Mouse (Mus musculus): ENCODE data around the gene Elovl6. TPM values are rescaled to one million over a fixed set of nuclear protein-coding genes. Genes with fewer than 3 reads are reported as not detected.

Gene Elovl6
- polyA plus RNA-seq, 1 experiment from 2014 or later, result 34.2 TPM

DNA sequence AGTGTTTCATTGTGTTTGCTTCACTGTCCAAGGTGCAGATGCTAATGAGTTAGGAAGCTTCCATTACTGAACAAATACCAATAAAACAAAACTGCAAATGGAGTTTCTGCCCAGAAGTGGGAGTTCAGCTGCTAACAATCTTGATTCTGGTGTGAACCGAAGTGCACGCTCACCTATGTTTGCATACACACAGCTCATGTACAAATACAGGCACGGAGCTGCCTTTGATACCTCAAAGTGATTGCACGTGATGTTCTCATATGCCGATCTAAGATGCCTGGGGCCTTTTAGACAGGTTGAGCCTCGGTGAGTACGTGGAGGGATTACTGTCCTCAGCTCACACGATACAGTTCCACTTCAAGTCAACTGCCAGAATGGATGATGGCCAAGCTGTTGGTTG is 55.8 kb downstream of the Elovl6 start:
- Histone ChIP-seq H3K27me3 (ENCODE audit: insufficient read depth, low read length) (no peaks in the 10 kb centered on the region), H3K36me3 (ENCODE audit: insufficient read depth, low read length) (no peaks in the 10 kb centered on the region; the same call in 1 of the 2 replicates), H3K4me1 (replicated peaks; ENCODE audit: insufficient read depth, low read length) (no peaks in the 10 kb centered on the region), H3K27ac (no peak overlapping the region), H3K9me3 (replicated peaks; ENCODE audit: low read length) (no peaks in the 10 kb centered on the region), H3K9ac (ENCODE audit: low read depth, low read length) (no peak overlapping the region), H3K4me2 (ENCODE audit: low read length) (no peak overlapping the region), H3K4me3 (replicated peaks; ENCODE audit: low read depth, low read length) (no peak overlapping the region)
- no peak for DNase-seq (ENCODE audit: low spot score)
- 90% methylated on average over 8 of the region's 8 CpGs for WGBS
- no peak for ATAC-seq (replicated peaks; ENCODE audit: low FRiP score, low read depth)
- no peak for TF ChIP-seq CTCF (IDR thresholded peaks at IDR 0.05; ENCODE audit: low read depth)

DNA sequence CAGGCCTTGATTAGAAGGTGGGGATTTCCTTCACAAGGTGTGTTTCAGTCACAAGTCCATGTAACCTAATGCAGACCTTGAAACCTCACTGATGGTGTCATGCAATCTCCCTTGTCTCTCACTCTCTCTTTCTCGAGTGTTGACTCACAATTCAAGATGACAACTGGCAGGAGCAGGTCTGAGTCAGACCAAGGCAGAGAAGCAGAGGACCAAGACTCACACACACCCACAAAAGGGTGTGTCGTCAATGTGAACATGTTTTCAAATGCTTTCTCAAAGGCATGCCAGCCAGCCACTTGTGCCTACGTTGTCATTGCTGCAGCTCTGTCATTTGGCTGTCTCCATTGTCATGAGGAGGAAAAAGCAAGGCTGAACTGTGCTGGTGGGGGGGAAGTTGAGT is 56.6 kb downstream of the Elovl6 start:
- Histone ChIP-seq H3K9ac (ENCODE audit: low read depth, low read length) (no peak overlapping the region), H3K4me1 (replicated peaks; ENCODE audit: insufficient read depth, low read length) (no peaks in the 10 kb centered on the region; the same call in 1 of the 2 replicates), H3K9me3 (replicated peaks; ENCODE audit: low read length) (no peaks in the 10 kb centered on the region), H3K27me3 (ENCODE audit: insufficient read depth, low read length) (no peaks in the 10 kb centered on the region), H3K4me3 (replicated peaks; ENCODE audit: low read depth, low read length) (no peak overlapping the region), H3K36me3 (ENCODE audit: insufficient read depth, low read length) (no peaks in the 10 kb centered on the region; the same call in 1 of the 2 replicates), H3K4me2 (ENCODE audit: low read length) (no peak overlapping the region), H3K27ac (no peak overlapping the region)
- 71% methylated on average over 3 of the region's 3 CpGs for WGBS
- TF ChIP-seq CTCF (IDR thresholded peaks at IDR 0.05; ENCODE audit: low read depth), result no peak
- DNase-seq (ENCODE audit: low spot score) (no peak), ATAC-seq (replicated peaks; ENCODE audit: low FRiP score, low read depth) (no peak)

DNA sequence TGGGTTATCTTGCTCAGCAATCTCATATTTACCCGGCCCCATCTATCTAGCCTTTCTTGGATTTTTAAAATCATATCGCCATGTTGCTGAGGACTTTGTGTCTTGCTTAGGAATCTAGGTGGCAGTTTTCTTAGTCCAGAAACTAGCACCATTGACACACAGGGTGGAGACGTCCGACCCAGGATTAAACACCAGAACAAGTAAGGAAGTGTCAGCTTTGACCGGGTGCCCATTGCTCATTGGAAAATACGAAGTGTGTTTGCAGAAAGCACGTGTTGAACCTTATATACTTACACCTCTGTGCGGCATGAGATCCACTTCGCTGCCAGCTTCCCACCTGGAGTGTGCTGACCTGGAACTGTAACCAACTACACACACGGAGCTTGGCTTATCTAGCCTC is 57.5 kb downstream of the Elovl6 start:
- H3K4me3 ChIP-seq (replicated peaks; ENCODE audit: low read depth, low read length), result no peak overlapping the region
- DNase-seq (ENCODE audit: low spot score), result no peak
- no peak overlapping the region for H3K9ac ChIP-seq (ENCODE audit: low read depth, low read length)
- WGBS, result 85% methylated on average over 10 of the region's 10 CpGs
- TF ChIP-seq CTCF (IDR thresholded peaks at IDR 0.05; ENCODE audit: low read depth), result no peak
- ATAC-seq (replicated peaks; ENCODE audit: low FRiP score, low read depth), result no peak
- no peaks in the 10 kb centered on the region for H3K36me3 ChIP-seq (ENCODE audit: insufficient read depth, low read length)
- no peaks in the 10 kb centered on the region; the same call in 1 of the 2 replicates for H3K4me1 ChIP-seq (replicated peaks; ENCODE audit: insufficient read depth, low read length)
- H3K4me2 ChIP-seq (ENCODE audit: low read length), result no peak overlapping the region
- no peak overlapping the region for H3K27ac ChIP-seq
- H3K9me3 ChIP-seq (replicated peaks; ENCODE audit: low read length), result no peaks in the 10 kb centered on the region
- no peaks in the 10 kb centered on the region for H3K27me3 ChIP-seq (ENCODE audit: insufficient read depth, low read length)

DNA sequence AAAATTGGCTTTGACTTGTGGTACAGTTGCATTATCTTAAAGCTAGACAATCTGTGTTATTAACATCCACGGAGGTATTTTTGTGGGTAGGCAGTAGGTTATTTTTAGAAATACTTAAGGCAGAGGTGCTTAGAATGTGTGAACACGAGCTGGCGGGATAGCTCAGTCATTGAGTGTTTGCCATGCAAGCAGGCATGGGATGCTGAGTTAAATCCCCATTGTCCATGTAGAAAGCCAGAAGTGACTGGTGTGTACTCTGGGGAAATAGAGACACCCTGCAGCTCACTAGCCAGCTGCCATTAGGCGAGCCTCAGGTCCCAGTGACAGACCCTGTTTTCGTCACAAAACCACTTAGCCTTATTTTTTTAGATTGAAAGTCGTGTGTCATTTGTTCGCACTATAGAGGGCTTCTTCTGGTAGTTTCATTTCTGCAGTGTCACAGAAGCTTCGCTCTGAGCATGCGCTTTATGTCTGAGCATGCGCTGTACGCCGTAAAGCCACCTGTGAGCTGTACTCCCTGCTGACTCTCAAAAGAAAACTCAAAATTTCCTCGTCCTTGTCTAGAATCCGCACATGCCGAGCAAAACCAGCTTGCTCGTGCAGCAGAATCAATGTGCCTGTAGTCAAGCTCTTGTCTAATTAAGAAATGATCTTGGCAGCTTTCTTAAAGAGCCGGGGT is 58.5 kb downstream of the Elovl6 start:
- Histone ChIP-seq H3K36me3 (ENCODE audit: insufficient read depth, low read length) (no peaks in the 10 kb centered on the region), H3K27ac (no peak overlapping the region)

DNA sequence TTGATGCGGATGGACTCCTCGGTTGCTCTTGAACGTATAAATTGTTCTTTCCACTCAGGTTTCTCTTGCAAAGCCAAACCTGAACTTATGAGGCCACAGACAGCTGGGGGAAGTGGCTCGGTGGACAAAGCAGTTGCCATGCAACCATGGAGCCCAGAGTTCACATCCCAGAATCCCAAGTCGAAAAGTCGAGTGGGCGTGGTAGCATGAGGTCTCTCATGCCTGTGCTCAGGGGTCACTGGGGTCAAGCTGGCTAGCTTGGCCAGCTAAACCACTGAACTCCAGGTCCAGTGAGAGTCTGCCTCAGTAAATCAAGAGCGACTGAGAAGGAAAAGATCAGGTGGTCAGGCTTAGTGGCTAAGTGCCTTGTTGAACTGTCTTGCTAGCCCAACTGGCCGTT is 59.1 kb downstream of the Elovl6 start:
- ATAC-seq (replicated peaks; ENCODE audit: low FRiP score, low read depth) (peak; percentile 76; the same call in 1 of the 2 replicates), DNase-seq (ENCODE audit: low spot score) (no peak)
- Histone ChIP-seq H3K27me3 (ENCODE audit: insufficient read depth, low read length) (no peaks in the 10 kb centered on the region), H3K9me3 (replicated peaks; ENCODE audit: low read length) (no peaks in the 10 kb centered on the region), H3K4me1 (replicated peaks; ENCODE audit: insufficient read depth, low read length) (no peaks in the 10 kb centered on the region; the same call in 1 of the 2 replicates), H3K27ac (no peak overlapping the region), H3K9ac (ENCODE audit: low read depth, low read length) (no peak overlapping the region), H3K4me3 (replicated peaks; ENCODE audit: low read depth, low read length) (no peak overlapping the region), H3K36me3 (ENCODE audit: insufficient read depth, low read length) (no peaks in the 10 kb centered on the region), H3K4me2 (ENCODE audit: low read length) (no peak overlapping the region)
- WGBS, result 54% methylated on average over 9 of the region's 9 CpGs
- no peak for TF ChIP-seq CTCF (IDR thresholded peaks at IDR 0.05; ENCODE audit: low read depth)

More for the DNA sequence above, 58.5 kb downstream of the Elovl6 start:
- Histone ChIP-seq H3K4me3 (replicated peaks; ENCODE audit: low read depth, low read length) (no peak overlapping the region), H3K4me2 (ENCODE audit: low read length) (no peak overlapping the region), H3K27me3 (ENCODE audit: insufficient read depth, low read length) (no peaks in the 10 kb centered on the region), H3K9me3 (replicated peaks; ENCODE audit: low read length) (no peaks in the 10 kb centered on the region), H3K9ac (ENCODE audit: low read depth, low read length) (no peak overlapping the region), H3K4me1 (replicated peaks; ENCODE audit: insufficient read depth, low read length) (no peaks in the 10 kb centered on the region; the same call in 1 of the 2 replicates)
- no peak for TF ChIP-seq CTCF (IDR thresholded peaks at IDR 0.05; ENCODE audit: low read depth)
- ATAC-seq (replicated peaks; ENCODE audit: low FRiP score, low read depth) (no peak), DNase-seq (ENCODE audit: low spot score) (no peak)
- 77% methylated on average over 17 of the region's 17 CpGs for WGBS

DNA sequence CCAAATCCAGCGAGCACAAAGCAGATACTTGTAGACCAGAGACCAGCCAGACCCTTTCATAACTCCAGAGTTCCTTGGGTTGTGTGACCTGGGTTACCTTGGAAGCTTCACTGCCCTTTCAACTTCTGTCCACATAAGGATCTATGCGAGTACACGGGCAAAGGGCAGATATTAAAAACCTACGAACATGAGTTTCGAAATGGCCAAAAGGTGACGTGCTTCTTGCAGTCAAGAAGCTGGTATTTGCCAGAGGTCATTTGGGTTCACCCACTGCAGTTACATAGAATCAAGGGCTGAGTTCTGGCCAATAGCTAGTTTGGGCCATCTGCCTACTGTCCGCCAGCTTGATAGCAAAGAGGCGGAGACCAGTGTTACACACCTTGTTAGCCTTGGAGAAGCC is 59.6 kb downstream of the Elovl6 start:
- no peaks in the 10 kb centered on the region for H3K36me3 ChIP-seq (ENCODE audit: insufficient read depth, low read length)
- no peaks in the 10 kb centered on the region for H3K27me3 ChIP-seq (ENCODE audit: insufficient read depth, low read length)
- no peaks in the 10 kb centered on the region for H3K9me3 ChIP-seq (replicated peaks; ENCODE audit: low read length)
- TF ChIP-seq CTCF (IDR thresholded peaks at IDR 0.05; ENCODE audit: low read depth), result no peak
- H3K4me2 ChIP-seq (ENCODE audit: low read length), result no peak overlapping the region
- H3K4me3 ChIP-seq (replicated peaks; ENCODE audit: low read depth, low read length), result no peak overlapping the region
- no peaks in the 10 kb centered on the region; the same call in 1 of the 2 replicates for H3K4me1 ChIP-seq (replicated peaks; ENCODE audit: insufficient read depth, low read length)
- WGBS, result 92% methylated on average over 8 of the region's 8 CpGs
- DNase-seq (ENCODE audit: low spot score), result no peak
- no peak overlapping the region for H3K27ac ChIP-seq
- no peak overlapping the region for H3K9ac ChIP-seq (ENCODE audit: low read depth, low read length)
- peak; percentile 12; the same call in 1 of the 2 replicates for ATAC-seq (replicated peaks; ENCODE audit: low FRiP score, low read depth)

Measured in kidney, postnatal 0 days (tissue).